8 mouse cellular contexts compared by ENCODE assay signal in genomic region chr10:90728401-90729358, GRCm38 (mm10).
DNase-seq lines count a peak whose midpoint lies in the region; ATAC-seq lines count a peak whose summit lies in the region.

No protein-coding gene starts in this region.

- peak; percentile 54; the same call in 1 of the 2 replicates for ATAC-seq in limb, embryonic 12.5 days (ENCODE audit: insufficient number of reproducible peaks, insufficient read depth, low FRiP score, low TSS enrichment, low read depth)
- peak; percentile 82 for ATAC-seq in midbrain, embryonic 13.5 days
- peak; percentile 22; the same call in 1 of the 2 replicates for ATAC-seq in stomach, embryonic 15.5 days (ENCODE audit: insufficient read depth, low FRiP score, low read depth)

- peaks cover 4% of the 10 kb centered on the region for H3K4me1 ChIP-seq in limb, embryonic 12.5 days (replicated peaks)
- H3K4me1 ChIP-seq in midbrain, embryonic 13.5 days (replicated peaks) = peaks cover 20% of the 10 kb centered on the region
- H3K4me1 ChIP-seq in stomach, embryonic 15.5 days = no peaks in the 10 kb centered on the region; the same call in 1 of the 2 replicates

- DNase-seq in 3134 (ENCODE audit: extremely low read depth, insufficient read length, low spot score) = peak; percentile 30
- peak; percentile 78 for DNase-seq in adipocyte (ENCODE audit: low spot score)
- peak; percentile 84 for DNase-seq in embryo, embryonic 10 days (ENCODE audit: low spot score)
- peak; percentile 28 to 58 for DNase-seq in gastrocnemius, postnatal 4 days (ENCODE audit: low spot score in 2 of 2)
- DNase-seq in kidney, adult 18-20 months = peak; percentile 61

- H3K4me2 ChIP-seq in limb, embryonic 12.5 days = peak overlapping the region; percentile 57
- peak overlapping the region; percentile 55 for H3K4me2 ChIP-seq in midbrain, embryonic 13.5 days (replicated peaks)
- H3K4me2 ChIP-seq in stomach, embryonic 15.5 days = peak overlapping the region; percentile 59

- H3K27me3 ChIP-seq in limb, embryonic 12.5 days = peaks cover 17% of the 10 kb centered on the region
- H3K27me3 ChIP-seq in midbrain, embryonic 13.5 days = 0 out of 2 replicates have a peak, but pooled peaks cover 4% of the 10 kb centered on the region
- H3K27me3 ChIP-seq in stomach, embryonic 15.5 days (replicated peaks) = no peaks in the 10 kb centered on the region

- H3K9ac ChIP-seq in limb, embryonic 12.5 days (replicated peaks) = no peak overlapping the region
- peak overlapping the region; percentile 46; the same call in 1 of the 2 replicates for H3K9ac ChIP-seq in midbrain, embryonic 13.5 days (replicated peaks)
- H3K9ac ChIP-seq in stomach, embryonic 15.5 days = no peak overlapping the region

- no peak overlapping the region for H3K27ac ChIP-seq in limb, embryonic 12.5 days
- peak overlapping the region; percentile 39; the same call in 1 of the 2 replicates for H3K27ac ChIP-seq in midbrain, embryonic 13.5 days
- H3K27ac ChIP-seq in stomach, embryonic 15.5 days = no peak overlapping the region

- H3K9me3 ChIP-seq in limb, embryonic 12.5 days = no peaks in the 10 kb centered on the region
- H3K9me3 ChIP-seq in midbrain, embryonic 13.5 days = no peaks in the 10 kb centered on the region
- no peaks in the 10 kb centered on the region for H3K9me3 ChIP-seq in stomach, embryonic 15.5 days

- WGBS in limb, embryonic 12.5 days = 29% methylated on average over 22 of the region's 22 CpGs
- 33% methylated on average over 22 of the region's 22 CpGs for WGBS in midbrain, embryonic 13.5 days
- WGBS in stomach, embryonic 15.5 days = 21% methylated on average over 22 of the region's 22 CpGs

- H3K4me3 ChIP-seq in limb, embryonic 12.5 days (replicated peaks) = peak overlapping the region; percentile 26
- peak overlapping the region; percentile 18 for H3K4me3 ChIP-seq in midbrain, embryonic 13.5 days (replicated peaks)
- H3K4me3 ChIP-seq in stomach, embryonic 15.5 days (replicated peaks) = peak overlapping the region; percentile 28; the same call in 1 of the 2 replicates

- H3K36me3 ChIP-seq in limb, embryonic 12.5 days = no peaks in the 10 kb centered on the region
- no peaks in the 10 kb centered on the region for H3K36me3 ChIP-seq in midbrain, embryonic 13.5 days
- H3K36me3 ChIP-seq in stomach, embryonic 15.5 days = no peaks in the 10 kb centered on the region

Comparison
In these comparisons a context has a peak if more than half of its experiments do, and no peak if none do; other contexts are left out.
1. DNase-seq: peak in every context shown above with its lines; median percentile 84 in embryo, embryonic 10 days; 78 in adipocyte; 61 in kidney, adult 18-20 months; 43 in gastrocnemius, postnatal 4 days; 30 in 3134.
2. ATAC-seq: peak in every context shown above with its lines; median percentile 82 in midbrain, embryonic 13.5 days; 54 in limb, embryonic 12.5 days; 22 in stomach, embryonic 15.5 days.